Mouse (Mus musculus) lung, postnatal 10 days (tissue): ENCODE results near the gene Orc3.
"Not testable (repeated sequence)": the region's sequence is repeated elsewhere in the genome, so short reads cannot be mapped to it uniquely, and the experiment has no call there.

ENCODE experiments used
- DNase-seq: peaks from one replicate; pipeline ENCODE4 v3.0.0; 2021

Orc3 gene

DNA sequence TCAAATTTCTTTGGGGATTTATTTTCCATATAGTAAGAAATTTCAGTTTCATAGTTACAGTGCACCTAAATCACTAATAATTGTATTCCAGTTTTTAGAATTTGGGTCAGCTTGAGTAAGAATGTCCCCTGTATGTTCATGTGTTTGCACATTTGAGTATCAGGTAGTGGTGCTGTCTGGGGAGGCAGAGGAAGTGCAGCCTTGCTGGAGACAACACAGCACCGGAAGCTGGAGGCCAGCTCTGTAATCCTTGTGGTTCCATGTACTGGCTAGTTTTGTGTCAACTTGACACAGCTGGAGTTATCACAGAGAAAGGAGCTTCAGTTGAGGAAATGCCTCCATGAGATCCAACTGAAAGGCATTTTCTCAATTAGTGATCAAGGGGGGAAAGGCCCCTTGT, 33.3 kb downstream of the Orc3 start:
- DNase-seq: not testable (repeated sequence)

DNA sequence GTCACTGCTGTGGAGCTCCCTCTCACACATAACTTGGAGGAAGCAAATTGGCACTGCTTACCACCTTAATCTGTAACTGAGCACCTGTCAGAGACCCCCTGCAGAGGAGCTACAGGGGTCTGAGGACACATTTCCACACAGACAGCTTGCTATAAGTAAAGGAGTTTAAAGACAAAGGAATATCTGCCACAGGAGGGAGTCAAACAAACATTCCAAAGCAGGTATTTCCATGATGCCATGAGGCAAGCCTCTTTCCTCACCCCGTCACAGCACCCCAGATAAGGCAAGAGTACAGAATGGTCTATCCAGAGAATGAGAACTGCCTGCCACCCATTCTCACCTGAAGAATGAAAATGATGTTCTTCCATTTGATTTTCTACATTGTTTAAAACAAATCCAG, 35.5 kb downstream of the Orc3 start:
- no peak for DNase-seq

DNA sequence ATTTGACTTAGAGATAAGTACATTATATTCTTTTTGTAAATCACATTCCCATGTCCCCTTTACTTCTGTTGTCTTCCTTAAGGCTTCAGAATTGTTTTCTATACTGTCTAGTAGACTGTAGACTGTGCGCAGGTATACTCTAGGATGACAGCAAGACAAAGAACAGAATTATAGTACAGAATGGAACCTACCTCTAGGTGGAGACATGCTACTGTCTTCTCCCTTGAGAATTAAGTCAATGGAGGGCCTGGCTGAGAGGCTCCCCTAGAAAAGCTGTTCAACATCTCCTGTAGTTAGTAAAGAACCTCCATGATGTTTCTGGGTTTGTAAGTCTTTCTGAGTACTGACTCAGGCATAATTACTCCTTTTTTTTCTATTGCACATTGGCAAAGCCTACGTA, 37.7 kb downstream of the Orc3 start:
- DNase-seq: no peak

DNA sequence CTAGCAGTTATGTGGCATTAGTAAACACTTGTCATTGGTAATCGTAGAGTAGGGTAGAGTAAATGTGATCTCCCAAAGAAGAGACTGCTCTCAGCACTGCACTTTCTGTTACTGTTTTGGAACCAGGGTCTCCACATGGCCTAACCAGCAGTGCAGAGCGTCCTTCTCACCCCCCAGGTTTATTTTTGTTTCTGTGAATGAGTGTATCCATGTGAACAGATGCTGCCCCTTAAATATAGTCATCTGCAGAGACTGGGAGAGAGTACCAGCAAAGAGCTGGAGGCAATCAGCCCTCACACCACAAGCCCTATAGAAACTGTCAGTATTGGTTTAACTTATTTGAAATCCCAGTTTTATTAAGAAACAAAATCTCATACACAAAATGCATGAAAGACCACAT, 41.9 kb downstream of the Orc3 start:
- DNase-seq: no peak

DNA sequence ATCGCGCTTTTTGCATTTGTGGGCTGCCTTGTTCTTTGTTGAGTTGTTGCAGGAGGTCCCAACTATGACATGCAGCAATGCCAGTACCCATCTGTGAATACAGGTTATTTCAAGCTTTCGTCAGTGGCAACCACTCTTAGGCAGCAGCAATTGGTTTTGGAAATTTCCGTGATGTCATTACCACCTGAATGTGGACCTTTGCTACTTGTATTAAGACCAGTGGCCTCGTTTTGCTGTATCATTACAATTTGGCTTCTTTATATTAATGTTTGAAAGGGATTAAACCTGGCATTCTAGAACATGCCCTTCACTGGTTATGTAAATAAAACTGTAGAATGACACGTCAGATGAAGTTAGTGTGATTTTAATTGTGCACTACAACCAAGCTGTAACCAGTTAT, 48.5 kb downstream of the Orc3 start:
- DNase-seq: no peak

DNA sequence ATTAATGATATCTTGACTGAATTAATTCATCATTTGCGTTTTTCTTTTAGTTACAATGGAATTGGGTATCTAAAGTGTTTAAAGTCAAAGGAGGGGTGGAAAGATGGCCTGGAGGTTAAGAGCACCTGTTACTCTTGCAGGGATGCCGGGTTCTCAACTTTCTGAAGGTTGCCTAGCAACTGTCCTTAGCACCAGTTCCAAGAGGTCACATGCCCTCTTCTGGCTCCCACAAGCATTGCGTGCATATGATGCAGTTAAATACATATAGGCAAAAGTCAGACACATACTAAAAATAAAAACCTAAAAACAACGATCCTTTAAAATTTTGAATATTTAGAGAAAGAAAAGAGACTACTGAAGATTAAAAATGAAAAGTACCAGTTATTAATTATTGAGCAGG, 53.8 kb downstream of the Orc3 start:
- peak; percentile 37 for DNase-seq

DNA sequence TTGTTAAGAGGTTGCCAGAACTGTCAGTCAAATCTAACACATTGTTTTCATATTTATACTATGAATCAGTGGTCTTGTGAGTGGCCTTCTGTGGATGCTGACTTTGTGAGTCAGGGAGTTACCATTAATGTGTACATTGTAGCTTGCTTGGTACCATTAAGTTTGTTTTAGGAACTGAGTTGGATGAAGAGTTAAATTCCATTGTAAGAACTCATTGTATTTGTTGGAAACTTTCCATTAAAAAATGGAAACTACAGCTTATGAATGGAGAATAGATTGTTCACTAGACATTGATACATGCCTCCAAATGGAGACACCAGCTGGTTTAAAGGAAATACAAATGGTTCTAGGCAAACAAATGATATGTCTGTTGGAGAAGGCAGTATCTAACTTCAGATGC, 58.6 kb downstream of the Orc3 start:
- DNase-seq: no peak

DNA sequence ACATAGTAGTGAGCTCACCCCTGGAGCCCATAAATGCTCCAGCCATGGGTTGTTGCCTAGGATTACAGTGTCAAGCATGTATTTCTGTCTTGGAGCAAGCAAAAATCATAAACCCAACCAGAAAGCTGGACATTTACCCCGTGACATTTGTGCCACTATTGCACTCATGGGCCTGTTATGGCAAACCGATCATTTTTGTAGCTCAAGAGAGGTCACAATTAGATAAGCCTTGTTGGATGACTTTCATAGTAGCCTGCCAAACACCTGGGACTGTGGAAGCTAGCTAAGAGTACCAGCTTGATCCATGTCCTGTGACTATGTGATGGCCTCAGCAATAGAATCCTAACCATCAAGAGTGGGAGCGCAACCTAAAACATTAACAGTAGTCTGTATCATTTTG, 59.1 kb downstream of the Orc3 start:
- DNase-seq: no peak

DNA sequence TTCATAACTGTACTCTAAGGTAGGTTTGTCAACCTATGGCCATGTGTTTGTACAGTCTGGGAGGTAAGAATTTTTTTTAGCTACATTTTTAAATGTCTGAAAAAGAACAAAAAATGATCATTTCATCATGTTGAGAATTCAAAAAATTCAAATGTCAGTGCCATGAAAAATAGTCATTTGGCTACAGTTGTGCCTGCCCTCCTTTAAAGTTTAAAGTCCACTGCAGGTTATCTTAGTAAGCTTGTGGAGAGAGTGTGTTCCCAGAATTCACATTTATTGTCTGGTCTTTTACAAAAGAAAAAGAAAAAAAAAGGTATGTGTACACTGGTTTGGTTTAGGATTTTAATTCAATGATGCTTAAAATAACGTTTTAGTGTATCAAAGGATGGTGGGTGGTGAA, 60.1 kb downstream of the Orc3 start:
- no peak for DNase-seq

DNA sequence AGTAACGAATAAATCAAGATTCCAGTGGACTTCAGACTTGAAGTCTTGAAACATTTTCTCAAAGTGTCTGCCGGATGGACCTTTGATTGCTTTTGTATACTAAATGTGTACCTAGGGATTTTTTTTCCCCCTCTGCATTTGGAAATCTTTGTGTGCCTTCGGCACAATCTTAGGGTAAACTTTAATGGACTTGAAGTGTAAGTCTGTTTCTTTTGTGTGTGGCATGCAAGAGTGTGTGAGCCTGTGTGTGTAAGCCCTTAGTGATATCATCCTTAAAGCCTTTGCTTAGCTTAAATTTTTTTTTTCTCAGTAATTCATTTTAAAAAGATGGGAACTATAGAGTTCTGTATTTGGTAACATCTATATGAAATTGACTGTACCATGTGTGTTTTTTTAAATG, 62.8 kb downstream of the Orc3 start:
- no peak for DNase-seq

DNA sequence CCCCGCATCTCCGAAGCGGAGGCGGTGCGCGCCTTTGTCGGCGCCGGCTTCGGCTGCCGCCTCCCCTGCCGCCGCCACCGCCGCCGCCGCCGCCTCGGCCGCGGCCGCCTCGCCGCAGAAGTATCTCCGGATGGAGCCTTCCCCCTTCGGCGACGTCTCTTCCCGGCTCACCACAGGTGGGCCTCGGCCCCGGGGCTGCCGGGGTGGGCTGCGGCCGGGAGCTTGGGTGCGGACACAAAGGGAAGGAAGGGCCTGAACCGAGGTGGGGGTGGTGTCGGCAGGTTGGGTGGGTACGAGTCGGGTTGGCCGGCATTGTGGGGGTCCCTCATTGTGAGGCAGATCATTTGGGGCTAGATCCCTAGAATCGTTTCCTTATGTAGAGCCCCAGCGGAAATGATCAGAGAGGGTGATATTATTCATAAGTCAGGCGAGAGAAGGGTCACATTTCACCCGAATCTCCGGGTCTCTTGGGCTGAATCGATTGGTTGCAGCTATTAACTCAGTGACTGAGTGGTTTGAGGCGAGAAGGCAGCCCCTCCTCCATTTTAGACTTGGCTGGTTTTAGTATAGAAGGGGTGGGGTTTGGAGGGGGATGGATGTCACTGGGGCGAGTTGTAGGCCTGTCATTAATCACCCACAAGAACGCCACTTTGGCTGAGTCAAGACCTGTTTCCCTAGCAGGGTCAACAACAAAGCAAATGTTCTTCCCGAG, 63.5 kb downstream of the Orc3 start:
- peak; percentile 78 for DNase-seq

DNA sequence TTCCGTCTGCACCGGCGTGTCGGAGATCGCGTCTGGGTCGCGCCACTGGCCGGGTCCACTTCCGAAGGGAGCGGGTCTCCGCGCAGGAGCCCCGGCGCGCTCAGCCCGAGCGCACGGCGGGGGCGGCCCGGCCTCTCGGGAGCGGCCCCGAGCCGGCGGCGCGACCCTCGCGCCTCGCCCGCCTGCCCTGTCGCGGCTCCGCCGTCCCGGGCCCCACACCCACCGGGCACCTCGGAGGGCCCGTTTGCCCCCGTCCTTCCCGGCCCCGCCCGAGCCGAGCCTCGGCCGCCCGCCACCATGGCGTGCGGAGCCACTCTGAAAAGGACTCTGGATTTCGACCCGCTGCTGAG, 64.0 kb downstream of the Orc3 start, which contains the start of gene Akirin2:
Gene Akirin2, plus strand, starts transcription at position 190 of the 350 bp plus-strand sequence.
- peak; percentile 39 for DNase-seq

DNA sequence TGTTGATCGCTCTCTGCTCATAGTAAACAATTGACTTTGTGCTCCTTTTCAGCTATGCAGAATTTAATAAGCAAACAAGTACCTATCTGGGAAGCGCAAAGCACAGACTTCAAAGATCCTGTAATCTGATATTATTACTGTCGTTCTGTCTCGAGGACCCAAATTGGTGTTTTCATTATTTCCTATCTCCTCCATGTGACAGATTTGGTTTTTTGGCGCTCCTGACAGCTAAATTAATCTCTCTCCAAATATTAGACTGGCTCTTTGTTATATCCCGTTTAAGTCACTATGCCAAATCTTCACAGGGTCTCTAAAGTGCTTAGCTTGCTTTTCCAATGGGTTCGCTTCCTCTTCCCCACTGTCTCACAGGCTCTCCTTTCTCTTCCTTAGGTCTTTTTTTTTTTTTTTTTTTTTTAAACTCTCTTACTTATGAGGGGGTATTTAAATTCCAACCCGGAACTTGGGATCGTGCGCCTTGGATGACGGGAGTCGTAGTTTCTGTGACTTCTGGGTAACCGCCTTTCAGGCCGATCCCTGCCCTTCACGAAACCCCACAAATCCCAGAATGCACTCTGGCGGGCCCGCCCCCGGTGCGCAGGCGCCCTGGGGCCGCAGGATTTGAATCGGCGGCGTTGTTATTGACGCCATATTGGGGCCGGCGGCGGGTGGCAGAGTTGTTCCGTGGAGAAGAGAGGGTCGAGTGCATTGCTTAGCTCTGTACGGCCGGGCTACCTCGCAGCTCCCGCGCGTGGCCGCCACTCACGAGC, 64.6 kb downstream of the Orc3 start:
- DNase-seq: peak; percentile 98

DNA sequence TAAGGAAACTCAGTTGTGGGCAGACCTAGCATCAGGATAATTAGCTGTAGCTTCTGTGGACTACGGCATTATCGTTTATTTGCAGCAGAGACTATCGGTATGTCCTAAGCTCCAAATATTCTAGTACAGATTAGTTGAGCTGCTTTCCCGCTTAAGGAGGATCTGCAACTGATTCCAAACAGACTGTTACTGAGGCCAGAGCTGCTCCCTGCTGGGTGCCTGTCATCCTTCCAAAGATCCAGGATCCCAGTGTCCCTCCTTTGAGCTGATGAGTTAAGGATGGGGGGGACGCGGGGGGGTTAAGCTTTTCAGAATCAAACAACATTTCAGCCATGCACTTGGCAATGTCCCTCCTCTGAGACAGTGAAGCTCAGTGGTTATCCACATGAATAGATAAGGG, 84.8 kb downstream of the Orc3 start:
- DNase-seq: no peak

DNA sequence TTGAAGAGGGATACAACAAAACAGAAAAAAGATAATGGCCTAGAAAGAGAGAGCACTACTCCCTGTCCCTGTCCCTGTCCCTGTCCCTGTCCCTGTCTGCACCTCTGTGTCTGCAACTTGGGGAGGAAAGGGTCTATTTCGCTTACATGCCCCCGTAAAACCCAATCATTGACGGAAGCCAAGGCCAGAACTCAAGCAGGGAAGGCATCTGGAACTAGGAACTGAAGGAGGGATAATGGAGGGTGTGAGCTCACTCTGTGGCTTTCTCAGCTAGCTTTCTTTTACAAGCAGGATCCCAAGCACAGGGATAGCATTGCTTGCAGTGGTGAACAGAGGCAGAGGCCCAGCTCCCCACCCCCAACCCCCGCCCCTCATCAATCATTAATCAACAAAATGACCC, 85.4 kb downstream of the Orc3 start:
- no peak for DNase-seq

DNA sequence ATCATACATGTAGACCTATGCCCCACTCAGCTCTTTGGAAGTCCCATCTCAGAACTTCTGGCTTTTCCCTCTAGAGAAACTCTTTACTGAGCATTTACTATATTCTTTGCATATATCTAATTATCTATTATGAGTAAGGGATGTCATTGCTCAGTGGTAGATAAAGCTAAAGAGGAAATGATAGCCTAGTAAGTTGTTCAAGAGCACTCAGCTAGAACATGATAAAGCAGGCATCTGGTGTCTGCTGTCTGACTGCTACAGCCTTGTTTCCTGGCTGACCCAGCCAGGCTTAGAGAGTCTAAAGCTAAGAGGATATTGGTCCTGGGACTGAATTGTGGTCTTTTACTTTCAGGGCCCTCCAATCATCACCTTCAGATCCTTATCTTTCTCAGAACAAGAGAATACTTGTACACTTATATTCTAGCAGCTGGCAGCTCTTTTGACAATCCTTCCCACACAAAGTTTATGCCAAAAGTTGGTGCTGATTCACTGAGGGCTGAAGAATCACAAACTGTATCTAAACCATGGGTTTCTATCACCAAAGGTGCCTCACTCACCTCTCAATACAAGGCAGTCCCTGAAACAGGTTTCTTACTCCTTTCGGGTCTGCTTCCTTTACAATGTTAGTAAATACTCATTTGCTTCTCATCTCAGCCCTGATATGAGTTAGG, 86.2 kb downstream of the Orc3 start:
- DNase-seq: no peak

DNA sequence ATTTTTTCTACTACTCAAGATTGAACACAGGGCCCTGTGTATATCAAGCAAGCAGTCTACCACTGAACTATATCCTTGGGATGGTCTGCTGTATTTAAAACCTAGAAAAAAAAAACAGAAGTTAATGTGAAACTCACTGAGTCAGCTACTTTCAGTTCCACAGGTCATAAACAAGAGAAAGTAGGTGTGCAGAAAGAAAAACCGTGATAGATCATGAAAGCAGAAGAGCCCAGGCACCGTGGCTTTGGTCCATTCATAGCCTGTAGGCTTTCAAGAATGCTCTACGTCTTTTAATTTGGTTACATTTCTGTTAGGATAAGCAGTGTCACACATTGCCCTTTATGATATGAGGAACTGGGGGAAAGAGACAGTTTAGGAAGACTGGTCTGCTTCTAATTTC, 88.0 kb downstream of the Orc3 start:
- DNase-seq: no peak

DNA sequence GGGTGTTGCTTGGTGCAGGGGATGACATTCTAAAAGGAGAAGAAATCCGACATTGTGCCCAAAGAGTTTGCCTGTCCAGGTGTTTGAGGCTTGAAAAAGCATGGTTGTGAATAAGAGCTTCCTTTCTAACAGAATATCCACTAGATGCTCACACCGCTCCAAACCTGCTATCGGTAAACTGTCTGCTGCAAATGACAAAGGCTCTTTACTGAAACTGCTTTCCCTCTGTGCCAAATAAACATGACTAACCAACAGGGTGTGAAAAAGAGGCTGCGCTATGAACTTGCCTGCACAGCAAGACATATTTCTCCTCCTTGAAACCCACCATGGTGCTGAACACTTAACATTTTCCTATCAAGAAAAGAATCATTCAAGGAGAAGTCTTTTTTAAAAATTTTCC, 91.2 kb downstream of the Orc3 start:
- no peak for DNase-seq

DNA sequence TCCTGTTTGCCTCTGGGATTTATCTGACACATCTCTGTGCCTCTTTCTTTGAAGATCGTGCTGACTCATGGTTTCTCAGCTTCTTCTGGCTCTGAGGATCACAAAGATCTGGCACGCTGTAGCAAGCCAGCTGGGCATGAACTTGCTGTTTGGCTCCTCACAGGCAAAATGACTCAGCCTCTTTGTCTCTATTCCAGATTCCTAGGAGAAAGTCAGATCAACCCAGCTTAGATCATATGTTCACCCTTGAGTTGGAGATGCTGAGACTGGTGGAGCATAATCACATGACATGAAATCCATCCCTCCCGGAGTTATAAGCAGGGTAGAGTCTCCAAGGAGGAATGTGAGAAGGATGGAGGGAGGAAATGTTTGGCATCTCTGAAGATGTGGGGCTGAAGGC, 91.9 kb downstream of the Orc3 start:
- peak; percentile 45 for DNase-seq
